Mouse (Mus musculus) myocyte (in vitro differentiated cells): ENCODE measurements around the gene Ahcyl1. TPM values are rescaled to one million over a fixed set of nuclear protein-coding genes. Genes with fewer than 3 reads are reported as not detected.

Experiments used
- H3K27me3 ChIP-seq: one replicate; pipeline ENCODE4 v1.6.1; 2011; ENCODE audit not compliant: control insufficient read depth, insufficient read depth, insufficient read length
- H3K36me3 ChIP-seq: one replicate; pipeline ENCODE4 v1.6.1; 2011; ENCODE audit not compliant: control insufficient read depth, insufficient read depth
- H3K4me2 ChIP-seq: one replicate; pipeline ENCODE4 v1.6.1; 2011; ENCODE audit warnings: low read depth, control low read depth
- H3K4me3 ChIP-seq: one replicate; pipeline ENCODE4 v1.5.1; 2011; ENCODE audit warnings: mild to moderate bottlenecking, control low read depth, moderate library complexity
- H3K79me2 ChIP-seq: one replicate; pipeline ENCODE4 v1.6.1; 2011; ENCODE audit not compliant: control insufficient read depth, insufficient read depth
- H3ac ChIP-seq: one replicate; pipeline ENCODE4 v1.6.1; 2011; ENCODE audit not compliant: control insufficient read depth, insufficient read length
- CEBPB ChIP-seq: IDR thresholded peaks from 2 replicates; pipeline ENCODE4 v1.6.1; 2011; ENCODE audit warnings: mild to moderate bottlenecking, moderate library complexity; ENCODE audit not compliant: poor library complexity, insufficient read depth, severe bottlenecking
- E2F4 ChIP-seq: IDR thresholded peaks from one replicate; pipeline ENCODE4 v1.6.1; 2011; ENCODE audit warnings: mild to moderate bottlenecking, control low read depth, moderate library complexity; ENCODE audit not compliant: insufficient read depth
- MAX ChIP-seq: IDR thresholded peaks from one replicate; pipeline ENCODE4 v1.6.1; 2011; ENCODE audit warnings: low read depth, mild to moderate bottlenecking, control low read depth
- MYOD1 ChIP-seq, 3 experiments: IDR thresholded peaks; one replicate each; pipeline ENCODE4 v1.6.1; 2011; ENCODE audit warnings: control low read depth in 2 of 3, low read depth in 2 of 3, mild to moderate bottlenecking in 2 of 3, moderate library complexity in 1 of 3; ENCODE audit not compliant: insufficient read length in 2 of 3, control insufficient read depth in 1 of 3
- MYOG ChIP-seq, 3 experiments: IDR thresholded peaks; one replicate each; pipeline ENCODE4 v1.6.1; 2011; ENCODE audit warnings: control low read depth in 2 of 3, low read depth in 2 of 3, mild to moderate bottlenecking in 2 of 3; ENCODE audit not compliant: insufficient read length in 2 of 3, control insufficient read depth in 1 of 3, insufficient read depth in 1 of 3
- POLR2A ChIP-seq: IDR thresholded peaks from one replicate; pipeline ENCODE4 v1.6.1; 2011; ENCODE audit warnings: low read depth, mild to moderate bottlenecking, control low read depth, moderate library complexity; ENCODE audit not compliant: insufficient read length
- POLR2AphosphoS2 ChIP-seq: IDR thresholded peaks from one replicate; pipeline ENCODE4 v1.6.1; 2011; ENCODE audit warnings: low read depth, control low read depth; ENCODE audit not compliant: insufficient read length
- REST ChIP-seq: IDR thresholded peaks from one replicate; pipeline ENCODE4 v1.6.1; 2011; ENCODE audit warnings: mild to moderate bottlenecking, control low read depth, moderate library complexity; ENCODE audit not compliant: insufficient read depth, insufficient read length
- SRF ChIP-seq: IDR thresholded peaks from one replicate; pipeline ENCODE4 v1.6.1; 2011; ENCODE audit warnings: low read depth; ENCODE audit not compliant: control insufficient read depth, insufficient read length
- TCF12 ChIP-seq: IDR thresholded peaks from one replicate; pipeline ENCODE4 v1.6.1; 2011; ENCODE audit warnings: mild to moderate bottlenecking, control low read depth; ENCODE audit not compliant: poor library complexity, insufficient read depth, severe bottlenecking
- TCF3 ChIP-seq: IDR thresholded peaks from one replicate; pipeline ENCODE4 v1.6.1; 2011; ENCODE audit warnings: low read depth, control low read depth; ENCODE audit not compliant: insufficient read length
- USF1 ChIP-seq: IDR thresholded peaks from one replicate; pipeline ENCODE4 v1.6.1; 2011; ENCODE audit warnings: low read depth, mild to moderate bottlenecking, control low read depth, moderate library complexity
- polyA plus RNA-seq: library from polyadenylated mRNA; unstranded; fragments of >200 nt; fragmentation: generic; extraction: Trizol; gene quantifications from one replicate; pipeline ENCODE4 v1.2.1, GENCODE M21; 2012; ENCODE audit warnings: missing spikeins

Gene Ahcyl1
- polyA plus RNA-seq, 1 experiment, result 51.0 TPM

DNA sequence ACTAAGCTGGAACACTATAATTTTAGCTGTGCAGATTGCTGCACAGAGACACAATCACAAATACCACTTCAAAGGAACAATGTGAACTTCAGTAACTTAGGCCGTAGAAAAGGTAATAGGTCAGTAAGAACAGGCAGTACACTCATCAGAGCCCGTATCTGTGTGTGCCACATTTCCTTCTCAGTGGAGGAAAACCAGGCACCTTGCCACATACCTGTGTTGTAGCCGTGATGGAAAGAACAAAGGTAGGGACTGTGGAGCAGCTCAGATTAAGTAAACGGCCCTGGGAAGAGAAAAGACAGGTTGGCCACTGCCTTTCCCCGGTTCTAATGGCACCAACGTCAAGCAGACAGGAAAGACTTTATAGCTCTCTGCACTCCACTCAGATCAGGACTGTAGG, 28.9 kb downstream of the Ahcyl1 start:
- H3K4me3 ChIP-seq, result no peak overlapping the region
- no peak overlapping the region for H3ac ChIP-seq
- no peaks in the 10 kb centered on the region for H3K27me3 ChIP-seq
- TF ChIP-seq REST, result no peak
- no peak for TF ChIP-seq POLR2AphosphoS2
- TF ChIP-seq SRF, result no peak
- TF ChIP-seq MYOD1 (IDR thresholded peaks at IDR 0.05; ENCODE audit: control insufficient read depth in 1 of 3, insufficient read length in 2 of 3, low read depth in 2 of 3), result no peak
- TF ChIP-seq POLR2A, result no peak
- no peak for TF ChIP-seq CEBPB
- no peak for TF ChIP-seq MYOG (IDR thresholded peaks at IDR 0.05; ENCODE audit: control insufficient read depth in 1 of 3, insufficient read depth in 1 of 3, insufficient read length in 2 of 3, low read depth in 2 of 3)
- peaks cover 98% of the 10 kb centered on the region for H3K36me3 ChIP-seq
- H3K79me2 ChIP-seq, result no peaks in the 10 kb centered on the region
- H3K4me2 ChIP-seq, result no peak overlapping the region

DNA sequence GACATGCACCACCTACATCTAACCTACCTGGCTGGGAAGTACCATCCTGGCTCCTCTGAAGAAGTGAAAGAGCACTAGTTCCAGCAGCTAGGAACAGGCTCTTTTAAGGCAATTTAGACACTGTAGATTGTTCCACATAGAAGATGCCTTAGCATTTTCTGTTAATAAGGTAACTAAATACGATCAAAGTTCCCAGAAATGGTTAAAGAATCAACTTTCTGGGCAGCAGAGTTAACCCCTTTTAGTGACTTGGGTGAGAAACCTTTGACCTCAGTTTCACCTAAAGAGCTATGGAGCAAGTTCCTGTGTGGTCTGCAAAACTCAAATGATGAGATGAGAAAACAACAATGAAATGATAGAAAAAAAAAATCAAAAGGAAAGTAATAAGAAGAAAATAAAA, 31.7 kb downstream of the Ahcyl1 start:
- H3ac ChIP-seq, result no peak overlapping the region
- TF ChIP-seq MYOG (IDR thresholded peaks at IDR 0.05; ENCODE audit: control insufficient read depth in 1 of 3, insufficient read depth in 1 of 3, insufficient read length in 2 of 3, low read depth in 2 of 3) (no peak), E2F4 (no peak), REST (no peak), SRF (no peak), POLR2AphosphoS2 (no peak)
- H3K36me3 ChIP-seq, result peaks cover 95% of the 10 kb centered on the region

DNA sequence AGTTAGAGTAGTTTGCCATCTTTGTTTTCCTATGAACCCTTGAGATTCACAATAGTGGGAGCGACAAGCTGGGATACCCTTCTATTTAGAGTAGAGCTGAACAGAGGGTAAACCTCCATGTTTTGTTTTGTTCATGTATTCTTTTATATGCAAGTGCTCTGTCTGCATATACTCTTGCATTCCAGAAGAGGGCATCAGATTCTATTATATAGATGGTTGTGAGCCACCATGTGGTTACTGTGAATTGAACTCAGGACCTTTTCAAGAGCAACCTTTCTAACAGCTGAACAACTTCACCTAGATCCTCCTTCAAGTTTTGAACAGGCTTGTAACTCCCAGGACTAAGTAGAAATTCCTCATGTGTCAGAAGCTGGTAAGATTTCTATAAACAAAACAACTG, 37.4 kb downstream of the Ahcyl1 start:
- Histone ChIP-seq H3K27me3 (no peaks in the 10 kb centered on the region), H3K79me2 (no peaks in the 10 kb centered on the region), H3K36me3 (peaks cover 50% of the 10 kb centered on the region), H3K4me2 (no peak overlapping the region), H3K4me3 (no peak overlapping the region), H3ac (no peak overlapping the region)
- TF ChIP-seq MAX, result no peak
- no peak for TF ChIP-seq MYOD1 (IDR thresholded peaks at IDR 0.05; ENCODE audit: control insufficient read depth in 1 of 3, insufficient read length in 2 of 3, low read depth in 2 of 3)
- no peak for TF ChIP-seq POLR2AphosphoS2
- no peak for TF ChIP-seq TCF12
- TF ChIP-seq POLR2A, result no peak
- no peak for TF ChIP-seq REST
- no peak for TF ChIP-seq TCF3
- TF ChIP-seq SRF, result no peak
- TF ChIP-seq E2F4, result no peak
- no peak for TF ChIP-seq USF1
- no peak for TF ChIP-seq MYOG (IDR thresholded peaks at IDR 0.05; ENCODE audit: control insufficient read depth in 1 of 3, insufficient read depth in 1 of 3, insufficient read length in 2 of 3, low read depth in 2 of 3)
- TF ChIP-seq CEBPB, result no peak

More for the DNA sequence above, 31.7 kb downstream of the Ahcyl1 start:
- Histone ChIP-seq H3K4me3 (no peak overlapping the region), H3K27me3 (no peaks in the 10 kb centered on the region), H3K4me2 (no peak overlapping the region), H3K79me2 (no peaks in the 10 kb centered on the region)

DNA sequence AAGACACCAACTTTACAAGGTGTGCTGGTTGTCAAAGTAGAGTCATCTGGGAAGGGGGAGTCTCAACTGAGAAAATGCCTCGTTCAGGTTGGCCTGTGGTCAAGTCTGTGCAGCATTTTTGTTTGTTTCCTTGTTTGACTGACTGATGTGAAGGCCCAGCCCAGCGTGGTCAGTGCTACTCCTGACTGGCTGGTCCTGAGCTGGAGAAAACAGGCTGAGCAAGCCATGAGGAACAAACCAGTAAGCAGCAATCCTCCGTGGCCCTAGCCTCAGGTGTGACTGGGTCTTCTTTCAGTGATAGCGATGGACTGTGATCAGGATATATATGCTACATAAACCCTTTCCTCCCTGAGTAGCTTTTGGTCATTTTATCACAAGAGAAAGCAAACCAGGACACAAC, 39.5 kb downstream of the Ahcyl1 start:
- no peaks in the 10 kb centered on the region for H3K79me2 ChIP-seq
- no peak overlapping the region for H3ac ChIP-seq
- H3K4me2 ChIP-seq, result no peak overlapping the region
- H3K27me3 ChIP-seq, result no peaks in the 10 kb centered on the region
- H3K4me3 ChIP-seq, result no peak overlapping the region
- TF ChIP-seq CEBPB (no peak), POLR2AphosphoS2 (peak; percentile 80), MYOG (IDR thresholded peaks at IDR 0.05; ENCODE audit: control insufficient read depth in 1 of 3, insufficient read depth in 1 of 3, insufficient read length in 2 of 3, low read depth in 2 of 3) (no peak), TCF12 (no peak)
- peaks cover 30% of the 10 kb centered on the region for H3K36me3 ChIP-seq

DNA sequence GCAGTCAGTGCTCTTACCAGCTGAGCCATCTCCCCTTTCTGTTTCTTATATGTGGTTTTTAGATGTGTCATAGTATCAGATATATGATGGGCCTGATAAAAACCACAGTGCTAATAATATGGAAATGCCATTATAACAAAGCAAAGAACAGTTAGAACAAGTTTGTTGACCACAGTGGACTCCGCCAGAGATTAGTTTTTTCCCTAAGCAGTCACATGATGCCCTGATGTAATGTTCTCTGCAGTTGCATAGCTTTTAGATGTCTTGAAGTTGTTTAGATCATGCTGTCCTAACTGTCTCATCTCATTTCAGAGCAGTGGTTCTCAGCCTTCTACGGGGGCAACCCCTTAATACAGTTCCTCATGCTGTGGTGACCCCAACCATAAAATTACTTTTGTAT, 40.2 kb downstream of the Ahcyl1 start:
- no peak overlapping the region for H3ac ChIP-seq
- no peak overlapping the region for H3K4me3 ChIP-seq
- H3K4me2 ChIP-seq, result no peak overlapping the region
- no peaks in the 10 kb centered on the region for H3K27me3 ChIP-seq
- TF ChIP-seq TCF12, result no peak
- peak; percentile 94 for TF ChIP-seq USF1
- no peak for TF ChIP-seq SRF
- TF ChIP-seq CEBPB, result peak; percentile 64; the same call in 1 of the 2 replicates
- no peak for TF ChIP-seq REST
- H3K79me2 ChIP-seq, result no peaks in the 10 kb centered on the region
- peaks cover 23% of the 10 kb centered on the region for H3K36me3 ChIP-seq
